Mouse (Mus musculus) small intestine, adult 2 months (tissue): ENCODE measurements around the gene Tmem189.

Experiments used
- CTCF ChIP-seq: fragments of 200-500 bp; IDR thresholded peaks from 2 replicates; pipeline ENCODE4 v1.5.1; 2012; ENCODE audit warnings: low read depth, mild to moderate bottlenecking, control low read depth, inconsistent platforms, low read length, moderate library complexity, mixed read lengths; ENCODE audit not compliant: insufficient replicate concordance, insufficient read length; ENCODE audit errors: extremely low read depth
- POLR2A ChIP-seq: fragments of 200-500 bp; IDR thresholded peaks from 2 replicates; pipeline ENCODE4 v1.6.1; 2012; ENCODE audit warnings: low read depth, mild to moderate bottlenecking, control low read depth, inconsistent platforms, low read length, moderate library complexity

- TF ChIP-seq CTCF (no peak), POLR2A (no peak)
Measured at GRCm38 (mm10) chr2:167642164-167642563, 47.5 kb downstream of the Tmem189 start.
